ENCODE assay signal across 9 mouse cellular contexts in the genomic region with DNA sequence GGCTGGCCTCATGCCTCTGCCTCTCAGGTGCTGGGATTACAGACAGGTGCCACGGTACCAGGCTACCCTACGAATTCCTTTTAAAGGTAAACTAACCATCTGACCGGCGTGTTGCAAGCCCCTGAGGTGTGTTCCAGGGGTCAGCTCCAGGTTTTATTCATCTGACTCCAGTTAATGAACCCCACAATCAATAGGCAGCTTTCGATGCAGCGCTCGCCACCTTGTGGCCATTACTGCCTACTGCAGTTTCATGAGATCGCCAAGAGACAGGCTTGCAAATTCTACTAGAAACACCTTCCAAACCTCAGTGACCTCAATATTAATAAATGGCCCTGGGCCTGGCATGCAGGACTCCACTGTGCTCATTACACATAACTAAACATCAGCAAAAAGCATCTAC. TPM values are rescaled to one million over a fixed set of nuclear protein-coding genes. Genes with fewer than 3 reads are reported as not detected.
DNase-seq lines count a peak whose midpoint lies in the region; ATAC-seq and TF ChIP-seq lines count a peak whose summit lies in the region.
"Had no signal": no experiment of that assay in that cellular context is flagged by ENCODE, and none has a peak within 500 bp of the region (broad histone marks: within the 10 kb centered on the region; RNA-seq: fewer than 3 reads in every experiment).

No protein-coding gene starts in this region.

- no peak overlapping the region for H3K4me3 ChIP-seq in hindbrain, embryonic 10.5 days
- no peak overlapping the region for H3K4me3 ChIP-seq in hindbrain, embryonic 16.5 days (ENCODE audit: low read length)
- H3K4me3 ChIP-seq in G1E (ENCODE audit: low read depth, low read length): no peak overlapping the region
- H3K4me3 ChIP-seq: embryonic facial prominence, embryonic 13.5 days had no signal

- H3K27me3 ChIP-seq in hindbrain, embryonic 10.5 days (ENCODE audit: insufficient read depth, poor library complexity, severe bottlenecking): no peaks in the 10 kb centered on the region
- no peaks in the 10 kb centered on the region for H3K27me3 ChIP-seq in hindbrain, embryonic 16.5 days (replicated peaks; ENCODE audit: control insufficient read depth, insufficient read depth, low read length)
- H3K27me3 ChIP-seq in G1E (ENCODE audit: insufficient read depth, low read length): peaks cover 17% of the 10 kb centered on the region
- H3K27me3 ChIP-seq: embryonic facial prominence, embryonic 13.5 days had no signal

- DNase-seq in hindbrain, embryonic 10.5 days (ENCODE audit: low spot score): peak; percentile 62
- peak; percentile 34 for DNase-seq in G1E (ENCODE audit: low spot score)
- DNase-seq in cerebellum, adult 8-10 months: peak; percentile 74
- peak; percentile 27 to 32 for DNase-seq in gastrocnemius, adult 8-10 months (ENCODE audit: low spot score in 2 of 2)
- DNase-seq in left cerebral cortex, adult 11 months (ENCODE audit: low spot score): peak; percentile 15
- peak; percentile 67 for DNase-seq in mesoderm, embryonic 11.5 days (ENCODE audit: low read depth, low spot score)
- DNase-seq in testis, postnatal 10 days (ENCODE audit: low spot score): peak; percentile 71

- no peaks in the 10 kb centered on the region for H3K36me3 ChIP-seq in hindbrain, embryonic 10.5 days
- H3K36me3 ChIP-seq in hindbrain, embryonic 16.5 days (ENCODE audit: control insufficient read depth, insufficient read depth, low read length): no peaks in the 10 kb centered on the region
- no peaks in the 10 kb centered on the region for H3K36me3 ChIP-seq in G1E (replicated peaks)
- H3K36me3 ChIP-seq: embryonic facial prominence, embryonic 13.5 days had no signal

- H3K4me1 ChIP-seq in hindbrain, embryonic 10.5 days (replicated peaks): peaks cover 8% of the 10 kb centered on the region; the same call in 1 of the 2 replicates
- no peaks in the 10 kb centered on the region for H3K4me1 ChIP-seq in hindbrain, embryonic 16.5 days (ENCODE audit: control insufficient read depth, insufficient read depth, low read depth, low read length)
- peaks cover 6% of the 10 kb centered on the region; the same call in 1 of the 2 replicates for H3K4me1 ChIP-seq in G1E (ENCODE audit: insufficient read depth, low read depth, low read length)
- H3K4me1 ChIP-seq: embryonic facial prominence, embryonic 13.5 days had no signal

- ATAC-seq in hindbrain, embryonic 16.5 days: no peak
- ATAC-seq in G1E (ENCODE audit: extremely low read depth, insufficient number of reproducible peaks, low FRiP score, poor library complexity, severe bottlenecking): no peak; the same call in 1 of the 2 replicates

- no peaks in the 10 kb centered on the region for H3K9me3 ChIP-seq in hindbrain, embryonic 10.5 days
- no peaks in the 10 kb centered on the region for H3K9me3 ChIP-seq in hindbrain, embryonic 16.5 days (ENCODE audit: control insufficient read depth, low read length)
- H3K9me3 ChIP-seq in G1E (replicated peaks): no peaks in the 10 kb centered on the region
- H3K9me3 ChIP-seq: embryonic facial prominence, embryonic 13.5 days had no signal

- peak; percentile 79 for TF ChIP-seq CTCF in G1E (IDR thresholded peaks at IDR 0.05; ENCODE audit: low read depth, low read length)

- H3K27ac ChIP-seq in hindbrain, embryonic 10.5 days: no peak overlapping the region
- H3K27ac ChIP-seq in hindbrain, embryonic 16.5 days (ENCODE audit: low read depth, low read length): no peak overlapping the region
- H3K27ac ChIP-seq: embryonic facial prominence, embryonic 13.5 days had no signal

- 19% methylated on average over 8 of the region's 8 CpGs for WGBS in hindbrain, embryonic 10.5 days
- 18% methylated on average over 8 of the region's 8 CpGs for WGBS in hindbrain, embryonic 16.5 days

- no peak overlapping the region for H3K4me2 ChIP-seq in hindbrain, embryonic 16.5 days (ENCODE audit: low read length)
- H3K4me2 ChIP-seq: embryonic facial prominence, embryonic 13.5 days had no signal

- H3K9ac ChIP-seq in hindbrain, embryonic 16.5 days (ENCODE audit: low read depth, low read length): no peak overlapping the region
- H3K9ac ChIP-seq: embryonic facial prominence, embryonic 13.5 days had no signal

RNA-seq across cellular contexts. Expression of gene Pla2g4d, which starts 9.0 kb away (rescaled TPM):
- polyA plus RNA-seq in hindbrain, embryonic 10.5 days (2016; fragmentation: Nextera tagmentation; extraction: Ambion mirVana): 0.04 TPM in 1 of 2 replicates, not detected in the other
- polyA plus RNA-seq in hindbrain, embryonic 16.5 days (2015; fragmentation: Nextera tagmentation; extraction: Ambion mirVana): 0.09 TPM in 1 of 2 replicates, not detected in the other
- total RNA-seq in G1E (2014; fragmentation: Nextera tagmentation) (not detected in 2 replicates), G1E (2017) (0.06 and 0.11 TPM in 2 replicates)
- polyA plus RNA-seq in G1E (2012): not detected in 2 replicates
- total RNA-seq in gastrocnemius, adult 8-10 months (2022): not detected
- polyA plus RNA-seq: embryonic facial prominence, embryonic 13.5 days had no signal

RNA-seq across cellular contexts. Expression of gene Pla2g4f, which starts 34.0 kb away (rescaled TPM):
- not detected in 2 replicates for polyA plus RNA-seq in hindbrain, embryonic 10.5 days (2016; fragmentation: Nextera tagmentation; extraction: Ambion mirVana)
- not detected in 2 replicates for polyA plus RNA-seq in hindbrain, embryonic 16.5 days (2015; fragmentation: Nextera tagmentation; extraction: Ambion mirVana)
- not detected in 2 replicates for total RNA-seq in G1E (2014; fragmentation: Nextera tagmentation)
- total RNA-seq in G1E (2017): 0.05 TPM in 1 of 2 replicates, not detected in the other
- polyA plus RNA-seq in G1E (2012): 0.03 TPM in 1 of 2 replicates, not detected in the other
- not detected for total RNA-seq in gastrocnemius, adult 8-10 months (2022)

RNA-seq across cellular contexts. Expression of gene Pla2g4e, which starts 34.8 kb away (rescaled TPM):
- 0.21 TPM in 1 of 2 replicates, not detected in the other for polyA plus RNA-seq in hindbrain, embryonic 10.5 days (2016; fragmentation: Nextera tagmentation; extraction: Ambion mirVana)
- polyA plus RNA-seq in hindbrain, embryonic 16.5 days (2015; fragmentation: Nextera tagmentation; extraction: Ambion mirVana): 5.1 and 5.7 TPM in 2 replicates
- not detected in 2 replicates for total RNA-seq in G1E (2014; fragmentation: Nextera tagmentation)
- 0.05 TPM in 1 of 2 replicates, not detected in the other for total RNA-seq in G1E (2017)
- not detected in 2 replicates for polyA plus RNA-seq in G1E (2012)
- 10 to 100 TPM; 24.1 to 25.4 (median 25.0) TPM for total RNA-seq in gastrocnemius, adult 8-10 months (2022)

Comparison
In these comparisons a context has a peak if more than half of its experiments do, and no peak if none do; other contexts are left out.
1. DNase-seq: peak in every context shown above with its lines; median percentile 74 in cerebellum, adult 8-10 months; 71 in testis, postnatal 10 days; 67 in mesoderm, embryonic 11.5 days; 62 in hindbrain, embryonic 10.5 days; 34 in G1E; 30 in gastrocnemius, adult 8-10 months; 15 in left cerebral cortex, adult 11 months.